ENCODE assay signal across 16 mouse cellular contexts in genomic region chr1:177711418-177711817, GRCm38 (mm10). TPM values are rescaled to one million over a fixed set of nuclear protein-coding genes. Genes with fewer than 3 reads are reported as not detected.
DNase-seq lines count a peak whose midpoint lies in the region; ATAC-seq lines count a peak whose summit lies in the region.
"Had no signal": no experiment of that assay in that cellular context is flagged by ENCODE, and none has a peak within 500 bp of the region (broad histone marks: within the 10 kb centered on the region; RNA-seq: fewer than 3 reads in every experiment).

No protein-coding gene starts in this region.

- H3K4me1 ChIP-seq in kidney, embryonic 16.5 days (ENCODE audit: insufficient read depth, low read length), result no peaks in the 10 kb centered on the region
- no peaks in the 10 kb centered on the region for H3K4me1 ChIP-seq in liver, embryonic 11.5 days (replicated peaks; ENCODE audit: control insufficient read depth, insufficient read depth, low read length)
- H3K4me1 ChIP-seq: midbrain, embryonic 13.5 days had no signal

- ATAC-seq in kidney, embryonic 16.5 days (ENCODE audit: low FRiP score, low TSS enrichment), result 0 out of 2 replicates have a peak, but pooled peaks have one; percentile 54
- ATAC-seq in liver, embryonic 11.5 days (replicated peaks; ENCODE audit: low FRiP score), result peak; percentile 82
- ATAC-seq in neutrophil, adult 5-6 weeks (ENCODE audit: extremely low read depth, insufficient number of reproducible peaks, low FRiP score, poor library complexity, severe bottlenecking), result peak; percentile 66; the same call in 1 of the 2 replicates
- ATAC-seq: midbrain, embryonic 13.5 days had no signal

- no peak overlapping the region for H3K4me2 ChIP-seq in kidney, embryonic 16.5 days (replicated peaks; ENCODE audit: low read depth, low read length)
- H3K4me2 ChIP-seq in liver, embryonic 11.5 days, result no peak overlapping the region
- H3K4me2 ChIP-seq: limb, embryonic 13.5 days; midbrain, embryonic 13.5 days had no signal

- H3K9ac ChIP-seq in kidney, embryonic 16.5 days (replicated peaks; ENCODE audit: low read length), result no peak overlapping the region
- no peak overlapping the region for H3K9ac ChIP-seq in liver, embryonic 11.5 days (ENCODE audit: low read depth, low read length)
- H3K9ac ChIP-seq: limb, embryonic 13.5 days; midbrain, embryonic 13.5 days had no signal

- no peaks in the 10 kb centered on the region for H3K36me3 ChIP-seq in kidney, embryonic 16.5 days (ENCODE audit: insufficient read depth, low read length)
- H3K36me3 ChIP-seq in liver, embryonic 11.5 days (ENCODE audit: control insufficient read depth, insufficient read depth, low read length), result no peaks in the 10 kb centered on the region
- H3K36me3 ChIP-seq: forebrain, embryonic 10.5 days; midbrain, embryonic 13.5 days had no signal

- intact Hi-C loops in left cerebral cortex, postnatal 10 days (cut with DNase I), result no loop called here

- no peak overlapping the region for H3K27ac ChIP-seq in kidney, embryonic 16.5 days (ENCODE audit: low read length)
- no peak overlapping the region for H3K27ac ChIP-seq in liver, embryonic 11.5 days (ENCODE audit: low read depth, low read length)
- H3K27ac ChIP-seq: forebrain, embryonic 10.5 days; gastrocnemius, adult 2 months; limb, embryonic 13.5 days; midbrain, embryonic 13.5 days had no signal

- H3K27me3 ChIP-seq in kidney, embryonic 16.5 days (ENCODE audit: insufficient read depth, low read length), result no peaks in the 10 kb centered on the region
- H3K27me3 ChIP-seq in liver, embryonic 11.5 days (replicated peaks; ENCODE audit: control insufficient read depth, insufficient read depth, low read length), result no peaks in the 10 kb centered on the region
- H3K27me3 ChIP-seq: limb, embryonic 13.5 days; midbrain, embryonic 13.5 days had no signal

- WGBS in kidney, embryonic 16.5 days, result 79% methylated on average over 2 of the region's 2 CpGs
- 42% methylated on average over 2 of the region's 2 CpGs for WGBS in liver, embryonic 11.5 days

- H3K4me3 ChIP-seq in kidney, embryonic 16.5 days (ENCODE audit: low read length), result no peak overlapping the region
- no peak overlapping the region for H3K4me3 ChIP-seq in liver, embryonic 11.5 days (ENCODE audit: low read depth, low read length)
- H3K4me3 ChIP-seq: forebrain, embryonic 10.5 days; gastrocnemius, adult 2 months; limb, embryonic 13.5 days; midbrain, embryonic 13.5 days had no signal

- DNase-seq in kidney, adult 8-10 months, result no peak
- DNase-seq in NIH3T3 (ENCODE audit: low read depth), result peak; percentile 81
- no peak for DNase-seq in liver, embryonic 11.5 days (ENCODE audit: low spot score)
- no peak for DNase-seq in left cerebral cortex, postnatal 10 days (ENCODE audit: extremely low spot score in 1 of 2, low spot score in 2 of 2)
- no peak for DNase-seq in spleen, adult 12 weeks (ENCODE audit: low spot score)
- no peak for DNase-seq in adrenal gland, postnatal 14 days
- DNase-seq: gastrocnemius, adult 2 months; right cerebral cortex, postnatal 4 days; thymus, adult 18-20 months had no signal

- H3K9me3 ChIP-seq in kidney, embryonic 16.5 days (ENCODE audit: low read length), result peaks cover 6% of the 10 kb centered on the region; the same call in 1 of the 2 replicates
- H3K9me3 ChIP-seq in liver, embryonic 11.5 days (ENCODE audit: control insufficient read depth, low read length), result no peaks in the 10 kb centered on the region

RNA-seq across cellular contexts. Expression of gene 1700016C15Rik, which starts 18.2 kb away (rescaled TPM):
- 0.55 and 0.71 TPM in 2 replicates for polyA plus RNA-seq in kidney, embryonic 16.5 days (2015; fragmentation: Nextera tagmentation; extraction: Ambion mirVana)
- not detected in 2 replicates for polyA plus RNA-seq in liver, embryonic 11.5 days (2014; fragmentation: Nextera tagmentation; extraction: Ambion mirVana)
- not detected in 2 replicates for total RNA-seq in neutrophil, adult 5-6 weeks (2017)
- total RNA-seq in left cerebral cortex, postnatal 10 days (2021), result not detected
- not detected in 2 replicates for total RNA-seq in adrenal gland, postnatal 14 days (2021)
- total RNA-seq: gastrocnemius, adult 2 months; layer of hippocampus, postnatal 10 days had no signal
- polyA plus RNA-seq: forebrain, embryonic 10.5 days; heart, embryonic 14.5 days; limb, embryonic 13.5 days; midbrain, embryonic 13.5 days had no signal
